Mouse (Mus musculus) C2C12 (cell line): ENCODE measurements at regions not wholly inside any gene's neighbourhood (a gene's known extent, or its start where the extent isn't known, plus 50 kb on each side); places are given as distances from the start of the nearest gene placed in this dataset.

Experiments
- H3K27me3 ChIP-seq: one replicate; pipeline ENCODE4 v1.6.1; 2011; ENCODE audit not compliant: control insufficient read depth, insufficient read depth, insufficient read length
- H3K36me3 ChIP-seq: one replicate; pipeline ENCODE4 v1.6.1; 2011; ENCODE audit not compliant: control insufficient read depth, insufficient read depth
- H3K4me3 ChIP-seq: one replicate; pipeline ENCODE4 v1.5.1; 2011; ENCODE audit warnings: mild to moderate bottlenecking, control low read depth; ENCODE audit not compliant: poor library complexity, insufficient read depth, severe bottlenecking
- H3K79me2 ChIP-seq: one replicate; pipeline ENCODE4 v1.6.1; 2011; ENCODE audit not compliant: control insufficient read depth, insufficient read depth
- H3K79me3 ChIP-seq: one replicate; pipeline ENCODE4 v1.6.1; 2011; ENCODE audit warnings: low read depth, control low read depth
- H3ac ChIP-seq: one replicate; pipeline ENCODE3; 2011; ENCODE audit warnings: low read depth; ENCODE audit not compliant: control insufficient read depth, insufficient read length
- CEBPB ChIP-seq: IDR thresholded peaks from one replicate; pipeline ENCODE4 v1.6.1; 2011; ENCODE audit warnings: low read depth, mild to moderate bottlenecking, control low read depth, moderate library complexity
- CTCF ChIP-seq: IDR thresholded peaks from one replicate; pipeline ENCODE4 v1.5.1; 2011; ENCODE audit not compliant: control insufficient read depth, insufficient read depth, insufficient read length
- FOSL1 ChIP-seq: IDR thresholded peaks from one replicate; pipeline ENCODE4 v1.8.0; 2011; ENCODE audit warnings: mild to moderate bottlenecking, low read length; ENCODE audit not compliant: poor library complexity, insufficient read depth, severe bottlenecking
- MAX ChIP-seq: IDR thresholded peaks from one replicate; pipeline ENCODE4 v1.6.1; 2011; ENCODE audit warnings: mild to moderate bottlenecking, control low read depth
- MYOD1 ChIP-seq: IDR thresholded peaks from one replicate; pipeline ENCODE4 v1.6.1; 2011; ENCODE audit warnings: low read depth; ENCODE audit not compliant: control insufficient read depth, insufficient read length
- MYOG ChIP-seq: IDR thresholded peaks from one replicate; pipeline ENCODE4 v1.6.1; 2011; ENCODE audit not compliant: control insufficient read depth, insufficient read length; ENCODE audit errors: extremely low read depth
- USF1 ChIP-seq: IDR thresholded peaks from one replicate; pipeline ENCODE4 v1.6.1; 2011; ENCODE audit warnings: low read depth, mild to moderate bottlenecking, control low read depth, moderate library complexity

DNA sequence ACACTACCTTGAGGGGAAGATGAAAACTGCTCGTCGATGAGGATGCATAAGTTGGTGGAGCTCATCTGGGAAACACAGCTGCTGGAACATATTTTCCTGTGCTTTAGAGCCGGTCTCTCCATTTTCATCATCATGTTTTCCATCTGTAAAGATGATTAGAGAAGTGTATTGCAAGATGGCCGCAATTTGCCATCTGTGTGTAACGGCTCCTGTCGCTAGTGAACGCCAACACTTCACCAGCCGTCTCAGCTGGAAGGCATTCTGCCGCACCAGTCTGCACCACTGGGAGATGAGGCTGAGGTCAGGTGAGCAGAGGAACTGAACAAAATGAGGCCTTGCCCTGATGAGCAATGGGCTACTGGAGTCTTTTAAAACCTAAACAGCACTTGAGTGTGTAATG lies 57.4 kb downstream of the Gm21962 start:
- TF ChIP-seq FOSL1 (no peak), CEBPB (no peak), USF1 (no peak), MYOD1 (no peak), MYOG (no peak), CTCF (no peak), MAX (no peak)
- no peak overlapping the region for H3ac ChIP-seq
- no peak overlapping the region for H3K4me3 ChIP-seq
- H3K79me3 ChIP-seq = no peaks in the 10 kb centered on the region
- no peaks in the 10 kb centered on the region for H3K79me2 ChIP-seq
- no peaks in the 10 kb centered on the region for H3K27me3 ChIP-seq
- H3K36me3 ChIP-seq = no peaks in the 10 kb centered on the region

DNA sequence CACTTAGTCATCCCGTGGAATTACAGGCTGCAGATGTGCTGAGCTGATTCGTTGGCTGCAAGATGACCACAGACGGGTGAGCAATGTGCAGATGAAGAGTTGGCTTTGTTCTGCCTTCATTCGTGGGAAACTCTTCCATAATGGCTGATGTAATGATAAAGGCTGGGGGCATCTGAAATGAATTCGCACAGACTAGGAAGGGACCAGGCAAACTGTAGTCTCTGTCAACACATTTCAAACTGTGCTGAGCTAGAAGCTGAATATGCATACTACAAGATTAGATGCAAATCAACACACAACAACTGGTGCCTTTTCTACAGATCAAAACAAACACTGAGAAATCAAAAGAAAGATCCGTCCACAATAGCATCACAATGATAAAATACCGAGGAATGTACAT lies 58.1 kb downstream of the Gm21962 start:
- Histone ChIP-seq H3K4me3 (no peak overlapping the region), H3K79me3 (no peaks in the 10 kb centered on the region), H3ac (no peak overlapping the region), H3K79me2 (no peaks in the 10 kb centered on the region), H3K27me3 (no peaks in the 10 kb centered on the region), H3K36me3 (no peaks in the 10 kb centered on the region)
- no peak for TF ChIP-seq CTCF
- TF ChIP-seq FOSL1 = no peak
- no peak for TF ChIP-seq MYOG
- TF ChIP-seq USF1 = no peak
- TF ChIP-seq MAX = no peak

DNA sequence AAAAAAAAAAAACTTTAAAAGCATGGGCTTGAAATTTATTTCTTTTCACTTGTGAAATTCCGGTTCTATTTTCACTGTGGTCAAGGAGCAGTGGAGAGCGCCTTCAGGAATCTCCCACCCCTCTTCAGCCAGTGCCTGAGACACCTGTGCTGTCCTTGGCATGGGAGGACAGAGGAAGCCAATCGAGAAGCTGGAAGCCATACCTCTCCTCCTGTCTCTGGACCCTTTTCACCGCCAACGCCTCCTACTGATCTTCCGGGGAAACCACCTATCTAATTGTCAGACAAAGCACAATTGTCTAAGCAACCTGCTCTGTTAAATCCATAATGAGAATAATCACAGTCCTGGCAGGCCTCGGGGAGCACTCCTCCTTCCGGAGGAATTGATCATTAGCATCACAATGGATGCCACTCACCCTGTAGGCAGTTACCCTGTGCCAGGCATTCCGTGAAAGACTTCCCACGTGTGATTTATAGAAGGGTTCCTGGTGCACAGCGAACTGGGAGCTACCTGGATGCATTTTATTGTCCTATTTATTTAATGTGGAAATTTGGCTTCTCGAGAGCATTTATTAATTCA lies 66.0 kb downstream of the Gm21962 start:
- H3K79me3 ChIP-seq = no peaks in the 10 kb centered on the region
- H3K79me2 ChIP-seq = no peaks in the 10 kb centered on the region
- no peak for TF ChIP-seq FOSL1
- no peak for TF ChIP-seq USF1
- TF ChIP-seq MYOD1 = no peak
- no peak for TF ChIP-seq MAX
- TF ChIP-seq CTCF = no peak
- no peak for TF ChIP-seq CEBPB
- no peak for TF ChIP-seq MYOG
- H3K27me3 ChIP-seq = no peaks in the 10 kb centered on the region
- H3K36me3 ChIP-seq = no peaks in the 10 kb centered on the region
- H3ac ChIP-seq = no peak overlapping the region
- H3K4me3 ChIP-seq = no peak overlapping the region

DNA sequence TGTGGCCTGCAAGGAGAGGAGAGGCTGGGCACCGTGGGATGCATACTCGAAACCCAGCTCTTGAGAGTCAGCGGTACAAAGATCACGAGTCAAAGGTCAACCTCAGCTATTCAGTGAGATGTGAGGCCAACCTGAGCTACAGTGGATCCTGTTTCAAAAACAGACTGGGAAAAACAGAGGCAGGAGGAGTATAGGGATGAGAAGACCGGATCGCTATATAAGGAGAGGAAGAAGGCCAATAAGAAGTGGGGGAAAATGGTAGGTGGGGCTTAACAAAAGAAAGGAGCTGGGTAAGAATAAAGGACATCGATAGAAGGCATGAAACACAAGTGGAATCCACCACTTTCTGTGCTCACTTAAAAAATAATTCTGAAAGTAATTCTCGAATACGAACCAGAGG lies 70.2 kb downstream of the Gm21962 start:
- TF ChIP-seq USF1 (no peak), FOSL1 (no peak), MAX (no peak), MYOG (no peak), CEBPB (no peak), CTCF (no peak), MYOD1 (no peak)
- no peaks in the 10 kb centered on the region for H3K27me3 ChIP-seq
- no peaks in the 10 kb centered on the region for H3K36me3 ChIP-seq
- H3K79me2 ChIP-seq = no peaks in the 10 kb centered on the region
- H3K4me3 ChIP-seq = no peak overlapping the region
- H3ac ChIP-seq = no peak overlapping the region
- no peaks in the 10 kb centered on the region for H3K79me3 ChIP-seq

DNA sequence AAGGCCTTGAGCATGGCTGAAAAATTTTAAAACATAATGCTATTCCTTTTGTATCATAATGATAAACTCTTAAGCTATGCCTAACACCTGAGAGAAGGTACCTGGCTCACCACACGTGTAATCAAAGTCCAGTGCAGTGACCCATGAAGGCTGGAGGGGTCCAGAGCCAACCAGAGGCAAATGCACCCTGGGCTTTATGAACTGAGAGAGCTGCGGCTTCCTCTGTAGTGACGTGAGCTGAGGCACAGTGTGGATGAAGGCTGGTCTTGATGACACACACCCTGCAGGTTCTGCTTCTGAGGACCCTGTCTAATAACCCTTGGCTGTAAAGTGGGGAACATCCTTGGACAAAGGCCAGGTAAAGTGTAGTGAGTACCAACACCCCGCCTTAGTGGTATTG lies 70.8 kb downstream of the Gm21962 start:
- Histone ChIP-seq H3K36me3 (no peaks in the 10 kb centered on the region), H3K4me3 (no peak overlapping the region), H3ac (no peak overlapping the region), H3K79me2 (no peaks in the 10 kb centered on the region), H3K27me3 (no peaks in the 10 kb centered on the region), H3K79me3 (no peaks in the 10 kb centered on the region)
- TF ChIP-seq MYOG (no peak), CEBPB (no peak), MAX (no peak)

DNA sequence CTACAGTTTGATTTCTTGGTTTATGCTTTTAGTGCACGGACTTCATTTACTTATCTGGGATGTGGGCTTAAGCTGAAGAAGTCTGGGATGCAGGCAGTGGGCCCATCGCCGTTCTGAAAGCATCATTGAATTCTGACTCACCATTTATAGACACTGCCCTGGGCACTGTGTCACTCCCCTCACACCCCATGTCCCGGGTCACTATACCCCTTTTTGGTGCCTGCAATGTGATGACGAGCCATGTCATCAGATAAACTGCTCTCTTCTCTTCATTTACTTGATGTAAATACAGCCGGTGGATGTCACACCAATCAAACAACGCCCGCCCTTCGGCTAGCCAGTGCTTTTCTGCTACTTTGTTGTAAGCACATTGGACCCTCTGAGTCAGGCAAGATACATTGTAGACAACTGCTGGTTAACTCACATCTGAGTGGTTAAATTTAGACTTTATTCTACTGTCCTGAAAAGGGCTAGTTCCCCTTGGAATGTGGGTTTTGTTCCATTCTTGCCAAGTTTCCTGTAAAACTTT lies 80.5 kb downstream of the Gm21962 start:
- no peak for TF ChIP-seq FOSL1
- TF ChIP-seq CTCF = no peak
- H3ac ChIP-seq = no peak overlapping the region
- H3K27me3 ChIP-seq = no peaks in the 10 kb centered on the region
- H3K79me3 ChIP-seq = no peaks in the 10 kb centered on the region
- H3K36me3 ChIP-seq = no peaks in the 10 kb centered on the region
- H3K79me2 ChIP-seq = no peaks in the 10 kb centered on the region
- H3K4me3 ChIP-seq = no peak overlapping the region
